Mouse (Mus musculus): ENCODE results near the gene Nkain2.

DNA sequence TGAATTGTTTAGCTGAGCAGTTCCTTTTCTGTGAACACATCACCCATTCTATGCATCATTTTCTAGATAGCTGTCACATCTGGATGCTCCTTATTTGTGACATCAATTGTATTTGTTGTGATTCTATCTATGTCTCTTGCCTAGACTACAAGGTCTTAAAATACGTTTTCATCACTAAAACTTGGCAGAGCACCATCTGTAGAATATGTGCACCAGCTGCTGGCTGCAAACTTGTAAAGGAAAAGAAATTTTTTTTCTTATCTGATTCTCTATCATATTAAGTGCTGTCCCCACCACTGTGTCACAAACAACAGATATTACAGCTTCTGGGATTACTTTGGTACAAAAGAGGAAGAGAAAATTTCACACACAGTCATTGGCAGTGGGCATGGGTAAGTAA lies 860.3 kb downstream of the Nkain2 start:
- TF ChIP-seq CTCF (IDR thresholded peaks at IDR 0.05; ENCODE audit: control insufficient read depth, insufficient read depth, insufficient read length) (no peak), CEBPB (IDR thresholded peaks at IDR 0.05; ENCODE audit: low read depth) (no peak), FOSL1 (IDR thresholded peaks at IDR 0.05; ENCODE audit: insufficient read depth, low read length, poor library complexity, severe bottlenecking) (no peak), MAX (IDR thresholded peaks at IDR 0.05) (no peak), MYOD1 (IDR thresholded peaks at IDR 0.05; ENCODE audit: control insufficient read depth, insufficient read length, low read depth) (no peak), USF1 (IDR thresholded peaks at IDR 0.05; ENCODE audit: low read depth) (no peak), MYOG (IDR thresholded peaks at IDR 0.05; ENCODE audit: control insufficient read depth, extremely low read depth, insufficient read length) (no peak)

Data from C2C12 (cell line).